Mouse (Mus musculus): ENCODE measurements around the gene Insl3.

GRCm38 (mm10) chr8:71687616-71688015 is 1.4 kb upstream of the Insl3 start:
- no peak for TF ChIP-seq CTCF (IDR thresholded peaks at IDR 0.05; ENCODE audit: control insufficient read depth, insufficient read depth, insufficient read length)
- no peak for TF ChIP-seq MAX (IDR thresholded peaks at IDR 0.05)
- TF ChIP-seq MYOD1 (IDR thresholded peaks at IDR 0.05; ENCODE audit: control insufficient read depth, insufficient read length, low read depth) = no peak

Data from C2C12 (cell line).